Mouse (Mus musculus): ENCODE measurements at regions not wholly inside any gene's neighbourhood (a gene's known extent, or its start where the extent isn't known, plus 50 kb on each side); places are given as distances from the start of the nearest gene placed in this dataset.

- Histone ChIP-seq H3K4me3 (replicated peaks) (no peak overlapping the region), H3K9me3 (no peaks in the 10 kb centered on the region), H3K9ac (replicated peaks) (no peak overlapping the region), H3K36me3 (no peaks in the 10 kb centered on the region), H3K4me2 (replicated peaks) (no peak overlapping the region), H3K27me3 (no peaks in the 10 kb centered on the region), H3K4me1 (replicated peaks) (no peaks in the 10 kb centered on the region), H3K27ac (no peak overlapping the region)
- WGBS: 90% methylated on average over 11 of the region's 11 CpGs
- ATAC-seq: no peak
Measured at GRCm38 (mm10) chr12:106872966-106873730, 615.3 kb upstream of the 3110018I06Rik start.

GRCm38 (mm10) chr12:106890319-106890718 lies 598.1 kb upstream of the 3110018I06Rik start:
- no peaks in the 10 kb centered on the region for H3K4me1 ChIP-seq (replicated peaks)
- no peak overlapping the region for H3K4me3 ChIP-seq (replicated peaks)
- 89% methylated on average over 6 of the region's 6 CpGs for WGBS
- no peaks in the 10 kb centered on the region for H3K36me3 ChIP-seq
- H3K9ac ChIP-seq (replicated peaks): no peak overlapping the region
- H3K4me2 ChIP-seq (replicated peaks): no peak overlapping the region
- H3K27me3 ChIP-seq: no peaks in the 10 kb centered on the region
- no peak for ATAC-seq
- no peaks in the 10 kb centered on the region for H3K9me3 ChIP-seq
- H3K27ac ChIP-seq: no peak overlapping the region

GRCm38 (mm10) chr12:106894061-106894460 lies 594.4 kb upstream of the 3110018I06Rik start:
- no peak overlapping the region for H3K27ac ChIP-seq
- H3K36me3 ChIP-seq: no peaks in the 10 kb centered on the region
- no peaks in the 10 kb centered on the region for H3K4me1 ChIP-seq (replicated peaks)
- whole genome bisulfite sequencing: 9% methylated on average over 1 of the region's 1 CpGs
- ATAC-seq: no peak
- H3K27me3 ChIP-seq: no peaks in the 10 kb centered on the region
- no peaks in the 10 kb centered on the region for H3K9me3 ChIP-seq
- H3K9ac ChIP-seq (replicated peaks): no peak overlapping the region
- no peak overlapping the region for H3K4me3 ChIP-seq (replicated peaks)
- no peak overlapping the region for H3K4me2 ChIP-seq (replicated peaks)

GRCm38 (mm10) chr12:106904202-106904601 lies 584.2 kb upstream of the 3110018I06Rik start:
- Histone ChIP-seq H3K36me3 (no peaks in the 10 kb centered on the region), H3K4me3 (replicated peaks) (no peak overlapping the region), H3K27ac (no peak overlapping the region), H3K4me2 (replicated peaks) (no peak overlapping the region), H3K4me1 (replicated peaks) (no peaks in the 10 kb centered on the region), H3K9me3 (no peaks in the 10 kb centered on the region), H3K9ac (replicated peaks) (no peak overlapping the region), H3K27me3 (no peaks in the 10 kb centered on the region)
- WGBS: 91% methylated on average over 5 of the region's 5 CpGs
- ATAC-seq: no peak

- H3K9me3 ChIP-seq: no peaks in the 10 kb centered on the region
- no peak overlapping the region for H3K27ac ChIP-seq
- H3K4me1 ChIP-seq (replicated peaks): peaks cover 3% of the 10 kb centered on the region; the same call in 1 of the 2 replicates
- H3K4me3 ChIP-seq (replicated peaks): no peak overlapping the region
- ATAC-seq: 0 out of 2 replicates have a peak, but pooled peaks have one; percentile 9
- 43% methylated on average over 3 of the region's 3 CpGs for WGBS
- no peaks in the 10 kb centered on the region for H3K27me3 ChIP-seq
- H3K36me3 ChIP-seq: no peaks in the 10 kb centered on the region
- H3K4me2 ChIP-seq (replicated peaks): no peak overlapping the region
- no peak overlapping the region for H3K9ac ChIP-seq (replicated peaks)
Measured at GRCm38 (mm10) chr12:106912782-106913181, 575.6 kb upstream of the 3110018I06Rik start.

- Histone ChIP-seq H3K4me3 (replicated peaks) (no peak overlapping the region), H3K9me3 (no peaks in the 10 kb centered on the region), H3K27me3 (no peaks in the 10 kb centered on the region), H3K4me1 (replicated peaks) (peaks cover 12% of the 10 kb centered on the region), H3K27ac (no peak overlapping the region), H3K9ac (replicated peaks) (no peak overlapping the region), H3K4me2 (replicated peaks) (no peak overlapping the region), H3K36me3 (no peaks in the 10 kb centered on the region)
- 72% methylated on average over 12 of the region's 12 CpGs for WGBS
- no peak for ATAC-seq
Measured at GRCm38 (mm10) chr12:106922571-106922991, 565.9 kb upstream of the 3110018I06Rik start.

- H3K27me3 ChIP-seq: no peaks in the 10 kb centered on the region
- H3K4me1 ChIP-seq (replicated peaks): peaks cover 11% of the 10 kb centered on the region
- no peak overlapping the region for H3K4me2 ChIP-seq (replicated peaks)
- no peaks in the 10 kb centered on the region for H3K36me3 ChIP-seq
- H3K27ac ChIP-seq: 0 out of 2 replicates have a peak overlapping the region, but pooled peaks have one; percentile 21
- no peak overlapping the region for H3K4me3 ChIP-seq (replicated peaks)
- no peaks in the 10 kb centered on the region for H3K9me3 ChIP-seq
- H3K9ac ChIP-seq (replicated peaks): no peak overlapping the region
- WGBS: 57% methylated on average over 5 of the region's 5 CpGs
- peak; percentile 50 for ATAC-seq
Measured at GRCm38 (mm10) chr12:106928389-106928788, 560.0 kb upstream of the 3110018I06Rik start.

GRCm38 (mm10) chr12:106929161-106929560 lies 559.3 kb upstream of the 3110018I06Rik start:
- H3K4me2 ChIP-seq (replicated peaks): no peak overlapping the region
- no peak overlapping the region for H3K27ac ChIP-seq
- H3K4me3 ChIP-seq (replicated peaks): no peak overlapping the region
- H3K27me3 ChIP-seq: no peaks in the 10 kb centered on the region
- H3K9ac ChIP-seq (replicated peaks): no peak overlapping the region
- no peaks in the 10 kb centered on the region for H3K9me3 ChIP-seq
- ATAC-seq: no peak
- no peaks in the 10 kb centered on the region for H3K36me3 ChIP-seq
- WGBS: 88% methylated on average over 13 of the region's 13 CpGs
- peaks cover 10% of the 10 kb centered on the region for H3K4me1 ChIP-seq (replicated peaks)

GRCm38 (mm10) chr12:106931591-106931990 lies 556.8 kb upstream of the 3110018I06Rik start:
- no peak for ATAC-seq
- no peak overlapping the region for H3K9ac ChIP-seq (replicated peaks)
- peaks cover 10% of the 10 kb centered on the region for H3K4me1 ChIP-seq (replicated peaks)
- no peaks in the 10 kb centered on the region for H3K9me3 ChIP-seq
- WGBS: 55% methylated on average over 3 of the region's 3 CpGs
- H3K27me3 ChIP-seq: no peaks in the 10 kb centered on the region
- H3K4me2 ChIP-seq (replicated peaks): no peak overlapping the region
- no peaks in the 10 kb centered on the region for H3K36me3 ChIP-seq
- H3K4me3 ChIP-seq (replicated peaks): no peak overlapping the region
- H3K27ac ChIP-seq: no peak overlapping the region

- H3K4me2 ChIP-seq (replicated peaks): no peak overlapping the region
- H3K4me1 ChIP-seq (replicated peaks): peaks cover 13% of the 10 kb centered on the region
- no peaks in the 10 kb centered on the region for H3K36me3 ChIP-seq
- H3K27ac ChIP-seq: no peak overlapping the region
- H3K9me3 ChIP-seq: no peaks in the 10 kb centered on the region
- no peak overlapping the region for H3K4me3 ChIP-seq (replicated peaks)
- no peak for ATAC-seq
- WGBS: 86% methylated on average over 12 of the region's 12 CpGs
- H3K9ac ChIP-seq (replicated peaks): no peak overlapping the region
- H3K27me3 ChIP-seq: no peaks in the 10 kb centered on the region
Measured at GRCm38 (mm10) chr12:106939381-106939780, 549.1 kb upstream of the 3110018I06Rik start.

- H3K4me3 ChIP-seq (replicated peaks): no peak overlapping the region
- no peaks in the 10 kb centered on the region for H3K36me3 ChIP-seq
- H3K9ac ChIP-seq (replicated peaks): no peak overlapping the region
- H3K9me3 ChIP-seq: no peaks in the 10 kb centered on the region
- H3K27me3 ChIP-seq: no peaks in the 10 kb centered on the region
- 8% methylated on average over 5 of the region's 5 CpGs for WGBS
- H3K4me2 ChIP-seq (replicated peaks): no peak overlapping the region
- peak; percentile 77 for ATAC-seq
- H3K4me1 ChIP-seq (replicated peaks): peaks cover 14% of the 10 kb centered on the region
- H3K27ac ChIP-seq: no peak overlapping the region
Measured at GRCm38 (mm10) chr12:106943874-106944273, 544.6 kb upstream of the 3110018I06Rik start.

GRCm38 (mm10) chr12:106952621-106953020 lies 535.8 kb upstream of the 3110018I06Rik start:
- Histone ChIP-seq H3K4me2 (replicated peaks) (no peak overlapping the region), H3K9me3 (no peaks in the 10 kb centered on the region), H3K27me3 (no peaks in the 10 kb centered on the region), H3K4me1 (replicated peaks) (peaks cover 31% of the 10 kb centered on the region), H3K27ac (peak overlapping the region; percentile 58; the same call in 1 of the 2 replicates), H3K4me3 (replicated peaks) (no peak overlapping the region), H3K36me3 (no peaks in the 10 kb centered on the region), H3K9ac (replicated peaks) (no peak overlapping the region)
- WGBS: 68% methylated on average over 11 of the region's 11 CpGs
- no peak for ATAC-seq

- Histone ChIP-seq H3K9me3 (no peaks in the 10 kb centered on the region), H3K9ac (replicated peaks) (no peak overlapping the region), H3K4me2 (replicated peaks) (no peak overlapping the region), H3K36me3 (no peaks in the 10 kb centered on the region), H3K4me1 (replicated peaks) (peaks cover 31% of the 10 kb centered on the region), H3K27ac (peak overlapping the region; percentile 9), H3K4me3 (replicated peaks) (no peak overlapping the region), H3K27me3 (no peaks in the 10 kb centered on the region)
- WGBS: 60% methylated on average over 12 of the region's 12 CpGs
- peak; percentile 79 for ATAC-seq
Measured at GRCm38 (mm10) chr12:106955778-106956177, 532.7 kb upstream of the 3110018I06Rik start.
